Mouse (Mus musculus): ENCODE results near the gene Scube3.

DNA sequence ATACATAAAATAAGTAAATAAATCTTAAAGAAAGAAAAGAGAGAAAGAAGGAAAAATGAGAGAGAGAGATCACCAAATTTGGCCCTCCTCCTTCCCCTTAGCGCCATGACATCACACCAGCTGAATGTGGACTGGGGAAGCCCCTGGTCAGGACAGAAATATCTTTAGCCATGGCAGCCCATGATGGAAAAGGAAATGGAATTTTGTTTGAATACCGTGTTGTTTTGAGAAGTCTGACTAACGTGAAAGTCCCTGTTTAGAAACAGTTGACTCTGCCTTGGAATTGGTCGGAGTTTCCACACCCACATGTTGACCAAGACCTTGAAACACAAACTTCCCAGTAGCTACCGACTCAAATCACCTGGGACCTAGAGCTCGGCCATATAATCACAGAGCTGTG lies 37.5 kb upstream of the Scube3 start:
- no peak for TF ChIP-seq POLR2A (IDR thresholded peaks at IDR 0.05; ENCODE audit: borderline replicate concordance, extremely low read depth, insufficient read depth, insufficient read length, poor library complexity, severe bottlenecking)
- TF ChIP-seq CTCF (IDR thresholded peaks at IDR 0.05; ENCODE audit: borderline replicate concordance, extremely low read depth, insufficient read depth, insufficient read length): no peak
